Mouse (Mus musculus) MEL (cell line): Measurements from ENCODE around the gene Btk.

Source experiments
- CTCF ChIP-seq, 3 experiments: IDR thresholded peaks in 2 of 3; conservative IDR thresholded peaks in 1 of 3; 2 replicates each; pipeline ENCODE4 v1.5.1; 2011 to 2012; ENCODE audit warnings: low read length in 3 of 3, low read depth in 2 of 3, mild to moderate bottlenecking in 2 of 3, improper control_type of control experiment in 1 of 3, inconsistent platforms in 1 of 3, mixed read lengths in 1 of 3, moderate library complexity in 1 of 3; ENCODE audit not compliant: control insufficient read depth in 1 of 3, insufficient read depth in 1 of 3, poor library complexity in 1 of 3, severe bottlenecking in 1 of 3
- EP300 ChIP-seq, 2 experiments: IDR thresholded peaks; 2 replicates each; pipeline ENCODE4 v1.6.1; 2011; ENCODE audit warnings: improper control_type of control experiment in 2 of 2, low read length in 2 of 2, low read depth in 1 of 2, mild to moderate bottlenecking in 1 of 2
- GABPA ChIP-seq: IDR thresholded peaks from 2 replicates; pipeline ENCODE4 v1.6.1; 2012; ENCODE audit warnings: low read depth, mild to moderate bottlenecking, inconsistent platforms, low read length, improper control_type of control experiment, moderate library complexity
- GATA1 ChIP-seq: IDR thresholded peaks from 2 replicates; pipeline ENCODE4 v1.6.1; 2011; ENCODE audit warnings: low read depth, low read length, improper control_type of control experiment
- JUND ChIP-seq: IDR thresholded peaks from 2 replicates; pipeline ENCODE4 v1.6.1; 2011; ENCODE audit warnings: low read depth, mild to moderate bottlenecking, improper control_type of control experiment, low read length
- MAX ChIP-seq: IDR thresholded peaks from 2 replicates; pipeline ENCODE4 v1.6.1; 2011; ENCODE audit warnings: low read length, improper control_type of control experiment
- MYC ChIP-seq: IDR thresholded peaks from 2 replicates; pipeline ENCODE4 v1.6.1; 2011; ENCODE audit warnings: low read depth, mild to moderate bottlenecking, low read length, improper control_type of control experiment, moderate library complexity
- POLR2A ChIP-seq, 2 experiments: IDR thresholded peaks; 2 replicates each; pipeline ENCODE4 v1.6.1; 2011 to 2012; ENCODE audit warnings: low read length in 2 of 2, mild to moderate bottlenecking in 2 of 2, control low read depth in 1 of 2, improper control_type of control experiment in 1 of 2, low read depth in 1 of 2, moderate library complexity in 1 of 2; ENCODE audit not compliant: control insufficient read depth in 1 of 2, insufficient read depth in 1 of 2, poor library complexity in 1 of 2
- POLR2AphosphoS5 ChIP-seq: IDR thresholded peaks from 2 replicates; pipeline ENCODE4 v1.6.1; 2012; ENCODE audit warnings: low read depth, borderline replicate concordance, mild to moderate bottlenecking, inconsistent platforms, low read length, moderate library complexity, mixed read lengths
- USF1 ChIP-seq: IDR thresholded peaks from 2 replicates; pipeline ENCODE4 v1.6.1; 2014; ENCODE audit warnings: low read depth, mild to moderate bottlenecking, inconsistent platforms, low read length, improper control_type of control experiment, moderate library complexity
- ZNF384 ChIP-seq: IDR thresholded peaks from 2 replicates; pipeline ENCODE4 v1.6.1; 2012; ENCODE audit warnings: low read depth, mild to moderate bottlenecking, inconsistent platforms, low read length, improper control_type of control experiment

DNA sequence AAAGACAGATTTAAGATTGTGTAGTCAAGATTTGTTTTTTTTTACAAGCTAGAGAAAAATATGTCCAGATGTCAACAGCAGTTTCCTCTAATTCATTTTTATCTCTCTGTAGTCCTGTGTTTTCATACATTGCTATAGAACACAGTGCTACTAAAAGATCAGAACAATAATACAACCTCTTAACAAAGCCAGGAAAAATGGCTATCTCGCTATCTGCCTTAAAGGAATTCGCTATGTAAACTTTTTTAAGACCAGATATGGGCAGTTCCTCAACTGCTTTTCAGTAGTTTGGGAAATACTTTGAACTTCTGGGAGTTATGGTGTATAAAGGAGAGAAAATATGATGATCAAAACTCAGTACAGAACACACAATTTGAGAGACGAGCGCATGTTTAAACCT is 40.0 kb upstream of the Btk start:
- TF ChIP-seq ZNF384 = no peak
- no peak for TF ChIP-seq POLR2A (IDR thresholded peaks at IDR 0.05; ENCODE audit: control insufficient read depth in 1 of 2, insufficient read depth in 1 of 2, low read depth in 1 of 2, low read length in 2 of 2, poor library complexity in 1 of 2)
- TF ChIP-seq MYC = no peak
- TF ChIP-seq EP300 (IDR thresholded peaks at IDR 0.05; ENCODE audit: low read depth in 1 of 2, low read length in 2 of 2) = no peak
- no peak for TF ChIP-seq USF1
- TF ChIP-seq CTCF (IDR thresholded peaks at IDR 0.05 in 2 of 3, conservative IDR thresholded peaks at IDR 0.05 in 1 of 3; ENCODE audit: control insufficient read depth in 1 of 3, insufficient read depth in 1 of 3, low read depth in 2 of 3, low read length in 3 of 3, poor library complexity in 1 of 3, severe bottlenecking in 1 of 3) = no peak
- TF ChIP-seq GATA1 = no peak
- no peak for TF ChIP-seq POLR2AphosphoS5
- no peak for TF ChIP-seq GABPA
- TF ChIP-seq JUND = no peak
- no peak for TF ChIP-seq MAX
